Mouse (Mus musculus) liver, adult (tissue): ENCODE data around the gene Fsd1l.

Experiments used
- GATA4 ChIP-seq: IDR thresholded peaks from 2 replicates; pipeline ENCODE4 v1.6.1; 2014; ENCODE audit warnings: mild to moderate bottlenecking, low read length; ENCODE audit not compliant: insufficient replicate concordance

The Fsd1l gene

GRCm38 (mm10) chr4:53631316-53632010 lies at the start of gene Fsd1l:
Gene Fsd1l (plus strand): TSS chr4:53631471.
- TF ChIP-seq GATA4: no peak

DNA sequence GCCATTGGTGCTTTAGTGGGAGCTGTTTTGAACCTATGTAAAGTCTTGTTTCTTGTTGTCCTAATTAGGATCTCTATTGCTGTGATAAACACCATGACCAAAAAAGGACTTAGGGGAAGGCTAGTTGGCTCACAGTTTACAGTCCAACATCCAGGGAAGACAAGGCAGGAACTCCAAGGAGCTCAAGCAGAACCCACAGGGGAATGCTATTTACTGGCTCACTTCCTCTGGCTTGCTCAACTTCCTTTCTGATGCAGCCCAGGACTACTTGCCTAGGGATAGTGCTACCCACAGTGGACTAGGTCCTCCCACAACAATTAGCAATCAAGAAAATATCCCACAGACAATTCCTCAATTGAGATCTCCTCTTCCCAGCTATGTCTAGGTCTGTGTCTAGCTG lies 43.6 kb upstream of the Fsd1l start:
- no peak for TF ChIP-seq GATA4

DNA sequence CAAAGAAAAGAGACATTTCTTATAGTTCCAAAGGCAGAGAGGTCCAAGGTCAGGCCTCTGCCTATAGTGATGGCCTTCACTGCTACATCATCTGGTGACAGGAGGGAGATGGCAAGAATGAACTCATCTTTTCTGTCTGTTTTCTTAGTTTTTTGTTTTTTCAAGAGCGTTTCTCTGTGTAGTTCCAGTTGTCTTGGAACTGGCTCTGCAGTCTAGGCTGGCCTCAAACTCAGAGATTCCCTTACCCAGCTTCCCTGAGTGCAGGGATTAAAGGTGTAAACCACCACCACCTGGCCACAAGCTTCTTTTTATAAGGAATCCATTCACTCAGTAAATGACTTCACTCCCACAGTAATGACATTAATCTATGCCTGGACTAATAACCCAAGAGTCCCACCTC lies 42.3 kb upstream of the Fsd1l start:
- TF ChIP-seq GATA4: no peak

GRCm38 (mm10) chr4:53589466-53589865 lies 41.8 kb upstream of the Fsd1l start:
- TF ChIP-seq GATA4: no peak

DNA sequence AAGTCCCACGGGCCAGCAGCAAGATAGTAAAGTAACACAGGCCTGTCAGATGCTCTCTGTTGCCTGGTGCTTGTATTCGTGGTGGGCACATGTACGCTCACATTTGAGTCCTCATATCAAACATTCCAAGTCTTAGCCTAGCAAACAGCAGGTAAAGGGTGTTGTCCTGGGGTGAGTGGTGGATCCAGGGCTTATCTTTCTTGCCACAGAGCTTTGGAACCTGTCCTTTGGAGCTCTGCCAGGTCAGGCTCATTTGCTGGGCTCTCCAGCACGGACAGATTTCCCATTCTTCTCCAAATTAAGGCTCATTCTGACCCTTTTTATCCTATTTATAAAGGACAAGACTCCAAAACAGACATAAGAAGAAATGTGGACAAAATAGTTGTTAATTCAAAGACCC lies 41.1 kb upstream of the Fsd1l start:
- peak; percentile 68; the same call in 1 of the 2 replicates for TF ChIP-seq GATA4

- no peak for TF ChIP-seq GATA4
These were observed 40.4 kb upstream of the Fsd1l start for GRCm38 (mm10) chr4:53590691-53591447.

GRCm38 (mm10) chr4:53591536-53591935 lies 39.7 kb upstream of the Fsd1l start:
- no peak for TF ChIP-seq GATA4

DNA sequence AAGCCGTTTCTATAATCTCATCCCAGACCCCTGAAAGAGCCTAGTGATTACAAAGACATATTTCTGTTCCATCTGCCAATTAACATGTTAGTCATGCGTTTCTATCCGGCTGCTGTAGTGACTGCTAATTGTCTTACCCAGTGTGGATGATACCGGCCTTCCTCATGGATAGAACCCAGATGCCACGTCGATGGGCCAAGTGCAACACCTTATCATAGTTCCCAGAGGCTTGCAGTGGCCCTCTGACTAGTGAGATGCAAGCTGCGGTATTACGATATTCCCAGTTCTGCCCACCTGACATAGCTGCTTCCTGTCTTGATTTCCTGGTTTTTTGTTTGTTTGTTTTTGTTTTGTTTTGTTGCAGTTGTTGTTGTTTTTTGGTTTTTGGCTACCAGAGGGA lies 39.3 kb upstream of the Fsd1l start:
- TF ChIP-seq GATA4: no peak

- peak; percentile 68 for TF ChIP-seq GATA4
These were observed 38.9 kb upstream of the Fsd1l start for GRCm38 (mm10) chr4:53592386-53592785.

- TF ChIP-seq GATA4: no peak
These were observed 37.1 kb upstream of the Fsd1l start for GRCm38 (mm10) chr4:53594204-53594603.

DNA sequence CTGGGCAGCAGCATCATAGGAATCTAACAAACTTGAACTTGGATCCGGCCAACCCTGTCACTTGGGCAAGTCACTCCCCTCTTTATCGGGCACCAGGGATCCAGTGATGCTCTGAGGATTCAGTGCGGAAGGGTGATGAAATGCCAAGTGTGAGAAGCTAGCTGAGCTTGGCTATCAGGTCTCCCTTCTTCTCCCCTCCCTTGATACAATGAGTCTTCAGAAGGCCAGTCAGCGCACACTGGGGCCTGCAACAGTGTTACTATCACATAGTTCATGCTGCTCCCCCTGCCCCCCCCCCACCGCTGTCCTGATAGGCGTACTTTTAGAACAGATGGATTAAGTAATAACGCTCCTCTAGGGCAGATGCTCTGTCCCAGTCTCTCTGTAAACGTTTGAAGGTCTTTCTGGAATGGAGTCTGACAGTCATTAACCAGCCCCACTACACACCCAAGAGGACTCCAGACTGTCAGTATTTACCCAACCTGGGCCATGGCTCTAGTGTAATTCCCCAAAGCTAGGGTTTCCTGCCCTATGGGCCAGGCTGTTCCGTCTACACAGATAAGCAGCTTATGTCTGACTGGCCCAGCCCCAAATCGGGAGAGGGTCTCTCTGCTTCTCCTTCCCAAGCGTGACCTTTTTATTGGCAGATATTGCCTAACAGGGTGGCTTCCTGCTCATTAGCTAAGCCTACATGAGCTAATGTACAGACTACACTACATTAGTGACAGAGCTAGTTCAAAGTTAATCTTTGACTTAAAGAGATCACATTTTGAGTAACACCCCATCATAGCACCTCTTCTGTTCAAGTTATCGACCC lies 35.8 kb upstream of the Fsd1l start:
- peak; percentile 73; the same call in 1 of the 2 replicates for TF ChIP-seq GATA4

DNA sequence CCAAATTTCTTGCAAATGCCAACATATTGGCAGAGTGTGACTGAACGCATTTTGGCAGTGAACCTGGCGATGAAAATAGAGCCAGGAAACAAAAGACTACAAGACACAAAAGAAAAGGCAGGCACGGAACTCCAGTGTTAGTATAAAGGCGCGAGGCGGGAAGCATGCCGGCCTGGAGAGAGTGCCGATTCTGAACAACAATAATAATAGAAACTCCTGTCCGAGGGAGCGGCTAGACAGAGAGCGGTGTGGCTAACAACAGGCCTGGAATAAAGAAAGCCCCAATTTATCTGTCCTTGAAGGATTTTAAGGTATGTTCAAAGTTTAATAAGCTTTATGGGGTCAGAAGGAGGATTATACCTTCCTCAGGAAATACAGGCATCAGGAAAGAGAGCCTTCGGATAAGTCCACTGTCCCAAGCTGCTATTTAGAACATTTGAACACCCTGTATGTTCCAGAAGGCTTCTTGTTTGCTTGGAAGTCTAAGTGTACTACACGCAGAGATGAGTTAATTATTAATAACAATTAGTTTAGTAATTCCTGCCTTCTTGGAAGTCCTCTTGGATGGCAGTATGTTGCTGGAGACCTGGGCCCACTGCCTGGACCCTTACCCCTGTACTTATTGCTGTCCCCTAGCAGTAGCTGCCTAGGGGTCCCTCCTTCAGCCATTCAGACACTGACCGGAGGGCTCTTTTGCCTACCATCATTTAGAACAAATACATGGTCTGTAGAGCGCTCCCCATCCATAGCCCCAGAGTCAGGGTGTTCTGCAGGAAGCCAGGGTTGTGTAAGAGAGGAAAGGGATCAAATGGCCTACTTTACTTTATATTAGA lies 35.0 kb upstream of the Fsd1l start:
- TF ChIP-seq GATA4: no peak

DNA sequence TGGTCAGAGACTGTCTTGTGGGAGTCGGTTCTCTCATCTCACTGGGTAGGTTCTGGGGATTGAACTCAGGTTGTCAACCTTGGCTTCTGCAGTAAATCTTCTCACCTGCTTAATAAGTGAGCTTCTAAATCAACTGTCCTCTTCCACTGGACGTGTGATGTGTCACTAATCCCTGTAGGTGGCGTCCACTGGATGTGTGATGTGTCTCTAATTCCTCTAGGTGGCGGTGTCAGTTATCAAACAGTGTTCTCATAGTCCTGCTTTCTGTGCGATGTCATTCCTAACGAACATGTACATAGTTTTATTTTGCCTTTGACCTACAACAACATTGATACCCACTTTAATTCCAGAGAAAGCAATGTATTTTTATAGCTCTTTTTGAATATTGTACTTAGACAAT lies 30.8 kb upstream of the Fsd1l start:
- TF ChIP-seq GATA4: no peak

DNA sequence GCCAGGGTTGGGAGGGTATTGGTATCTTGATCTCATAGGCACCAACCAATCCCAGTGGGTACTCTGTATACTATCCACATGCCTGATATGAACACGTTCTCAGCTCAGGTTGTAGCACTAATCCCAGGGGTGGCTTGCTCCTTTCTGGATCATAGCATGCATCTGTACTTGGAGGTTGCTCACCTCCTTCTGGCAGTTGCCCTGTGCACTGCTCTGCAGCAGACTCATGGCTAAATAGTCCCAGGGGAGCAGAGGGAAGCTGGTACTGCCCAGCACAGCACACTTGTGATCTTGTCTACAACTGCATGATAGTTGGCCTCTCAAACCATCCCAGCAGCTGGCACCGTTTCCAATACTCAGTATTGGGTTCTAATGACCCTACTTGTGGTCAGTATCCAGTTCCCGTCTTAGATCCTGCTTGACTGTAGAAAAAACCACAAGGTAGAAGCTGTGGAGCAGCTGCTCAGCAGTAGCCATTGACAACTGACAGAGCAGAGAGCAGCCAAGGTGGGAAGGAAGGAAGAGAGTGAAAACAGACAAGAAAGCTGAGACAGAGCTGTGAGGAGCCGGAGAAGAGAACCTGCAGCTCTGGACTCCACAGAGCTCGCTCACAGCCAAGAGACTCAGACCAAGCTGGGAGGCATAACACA lies 16.6 kb upstream of the Fsd1l start:
- TF ChIP-seq GATA4: no peak

DNA sequence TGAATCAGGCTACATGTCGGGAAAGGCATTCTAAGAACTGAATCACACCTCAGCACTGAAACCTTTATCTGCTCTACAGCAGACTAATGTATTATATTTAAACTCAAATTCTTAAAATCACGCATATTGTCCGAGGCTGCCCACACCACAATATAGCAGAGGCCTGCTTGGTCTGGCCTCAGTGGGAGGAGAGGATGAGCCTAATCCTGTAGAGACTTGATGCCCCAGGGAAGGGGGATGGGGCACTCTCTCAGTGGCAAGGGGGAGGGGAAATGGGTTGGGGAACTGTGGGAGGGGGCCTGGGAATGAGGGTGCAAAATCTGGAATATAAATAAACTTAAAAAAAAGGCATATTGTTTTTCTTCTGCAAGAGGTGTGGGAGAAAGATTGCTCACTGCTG lies 13.3 kb upstream of the Fsd1l start:
- no peak for TF ChIP-seq GATA4

- TF ChIP-seq GATA4: no peak
These were observed 11.2 kb upstream of the Fsd1l start for GRCm38 (mm10) chr4:53620104-53620503.
